Mouse (Mus musculus): ENCODE data around the gene Nhsl1. TPM values are rescaled to one million over a fixed set of nuclear protein-coding genes. Genes with fewer than 3 reads are reported as not detected.

The Nhsl1 gene
- polyA plus RNA-seq, 1 experiment = 11.9 TPM

- Histone ChIP-seq H3K4me3 (ENCODE audit: control insufficient read depth, low read depth, low read length) (no peak overlapping the region), H3K27me3 (ENCODE audit: control insufficient read depth, insufficient read depth, low read length) (no peaks in the 10 kb centered on the region), H3K36me3 (ENCODE audit: control insufficient read depth, insufficient read depth, low read length) (no peaks in the 10 kb centered on the region), H3K27ac (ENCODE audit: control insufficient read depth, insufficient read depth, low read depth, low read length) (no peak overlapping the region), H3K4me1 (ENCODE audit: control insufficient read depth, insufficient read depth, low read length) (no peaks in the 10 kb centered on the region)
- no peak for TF ChIP-seq POLR2A (IDR thresholded peaks at IDR 0.05; ENCODE audit: control insufficient read depth, low read depth, low read length)
- TF ChIP-seq CTCF (IDR thresholded peaks at IDR 0.05; ENCODE audit: control insufficient read depth, insufficient read depth, insufficient replicate concordance, low read depth, low read length) = no peak
Measured at GRCm38 (mm10) chr10:18494249-18494648, 175.5 kb downstream of the Nhsl1 start.

GRCm38 (mm10) chr10:18497066-18497465 lies 178.3 kb downstream of the Nhsl1 start:
- H3K4me1 ChIP-seq (ENCODE audit: control insufficient read depth, insufficient read depth, low read length) = no peaks in the 10 kb centered on the region
- TF ChIP-seq CTCF (IDR thresholded peaks at IDR 0.05; ENCODE audit: control insufficient read depth, insufficient read depth, insufficient replicate concordance, low read depth, low read length) = no peak
- no peak for TF ChIP-seq POLR2A (IDR thresholded peaks at IDR 0.05; ENCODE audit: control insufficient read depth, low read depth, low read length)
- no peaks in the 10 kb centered on the region for H3K27me3 ChIP-seq (ENCODE audit: control insufficient read depth, insufficient read depth, low read length)
- H3K27ac ChIP-seq (ENCODE audit: control insufficient read depth, insufficient read depth, low read depth, low read length) = no peak overlapping the region
- no peaks in the 10 kb centered on the region for H3K36me3 ChIP-seq (ENCODE audit: control insufficient read depth, insufficient read depth, low read length)
- H3K4me3 ChIP-seq (ENCODE audit: control insufficient read depth, low read depth, low read length) = no peak overlapping the region

- TF ChIP-seq POLR2A (IDR thresholded peaks at IDR 0.05; ENCODE audit: control insufficient read depth, low read depth, low read length) = no peak
- no peak for TF ChIP-seq CTCF (IDR thresholded peaks at IDR 0.05; ENCODE audit: control insufficient read depth, insufficient read depth, insufficient replicate concordance, low read depth, low read length)
- no peaks in the 10 kb centered on the region for H3K4me1 ChIP-seq (ENCODE audit: control insufficient read depth, insufficient read depth, low read length)
- no peak overlapping the region for H3K4me3 ChIP-seq (ENCODE audit: control insufficient read depth, low read depth, low read length)
- H3K27me3 ChIP-seq (ENCODE audit: control insufficient read depth, insufficient read depth, low read length) = no peaks in the 10 kb centered on the region
- H3K36me3 ChIP-seq (ENCODE audit: control insufficient read depth, insufficient read depth, low read length) = no peaks in the 10 kb centered on the region
- no peak overlapping the region for H3K27ac ChIP-seq (ENCODE audit: control insufficient read depth, insufficient read depth, low read depth, low read length)
Measured at GRCm38 (mm10) chr10:18501997-18502396, 183.2 kb downstream of the Nhsl1 start.

- H3K27ac ChIP-seq (ENCODE audit: control insufficient read depth, insufficient read depth, low read depth, low read length) = peak overlapping the region; percentile 17; the same call in 1 of the 2 replicates
- no peaks in the 10 kb centered on the region for H3K36me3 ChIP-seq (ENCODE audit: control insufficient read depth, insufficient read depth, low read length)
- no peaks in the 10 kb centered on the region; the same call in 1 of the 2 replicates for H3K4me1 ChIP-seq (ENCODE audit: control insufficient read depth, insufficient read depth, low read length)
- no peak overlapping the region for H3K4me3 ChIP-seq (ENCODE audit: control insufficient read depth, low read depth, low read length)
- no peaks in the 10 kb centered on the region for H3K27me3 ChIP-seq (ENCODE audit: control insufficient read depth, insufficient read depth, low read length)
- no peak for TF ChIP-seq CTCF (IDR thresholded peaks at IDR 0.05; ENCODE audit: control insufficient read depth, insufficient read depth, insufficient replicate concordance, low read depth, low read length)
- no peak for TF ChIP-seq POLR2A (IDR thresholded peaks at IDR 0.05; ENCODE audit: control insufficient read depth, low read depth, low read length)
Measured at GRCm38 (mm10) chr10:18505690-18506089, 186.9 kb downstream of the Nhsl1 start.

- TF ChIP-seq POLR2A (IDR thresholded peaks at IDR 0.05; ENCODE audit: control insufficient read depth, low read depth, low read length) (no peak), CTCF (IDR thresholded peaks at IDR 0.05; ENCODE audit: control insufficient read depth, insufficient read depth, insufficient replicate concordance, low read depth, low read length) (no peak)
- no peaks in the 10 kb centered on the region for H3K27me3 ChIP-seq (ENCODE audit: control insufficient read depth, insufficient read depth, low read length)
- no peaks in the 10 kb centered on the region; the same call in 1 of the 2 replicates for H3K4me1 ChIP-seq (ENCODE audit: control insufficient read depth, insufficient read depth, low read length)
- no peaks in the 10 kb centered on the region for H3K36me3 ChIP-seq (ENCODE audit: control insufficient read depth, insufficient read depth, low read length)
- H3K27ac ChIP-seq (ENCODE audit: control insufficient read depth, insufficient read depth, low read depth, low read length) = peak overlapping the region; percentile 83
- no peak overlapping the region for H3K4me3 ChIP-seq (ENCODE audit: control insufficient read depth, low read depth, low read length)
Measured at GRCm38 (mm10) chr10:18506501-18506946, 187.7 kb downstream of the Nhsl1 start.

GRCm38 (mm10) chr10:18507869-18508473 lies 189.2 kb downstream of the Nhsl1 start:
- Histone ChIP-seq H3K4me1 (ENCODE audit: control insufficient read depth, insufficient read depth, low read length) (no peaks in the 10 kb centered on the region; the same call in 1 of the 2 replicates), H3K27ac (ENCODE audit: control insufficient read depth, insufficient read depth, low read depth, low read length) (no peak overlapping the region; the same call in 1 of the 2 replicates), H3K4me3 (ENCODE audit: control insufficient read depth, low read depth, low read length) (no peak overlapping the region), H3K36me3 (ENCODE audit: control insufficient read depth, insufficient read depth, low read length) (no peaks in the 10 kb centered on the region), H3K27me3 (ENCODE audit: control insufficient read depth, insufficient read depth, low read length) (no peaks in the 10 kb centered on the region)
- no peak for TF ChIP-seq CTCF (IDR thresholded peaks at IDR 0.05; ENCODE audit: control insufficient read depth, insufficient read depth, insufficient replicate concordance, low read depth, low read length)
- no peak for TF ChIP-seq POLR2A (IDR thresholded peaks at IDR 0.05; ENCODE audit: control insufficient read depth, low read depth, low read length)

GRCm38 (mm10) chr10:18508586-18508985 lies 189.8 kb downstream of the Nhsl1 start:
- Histone ChIP-seq H3K27ac (ENCODE audit: control insufficient read depth, insufficient read depth, low read depth, low read length) (no peak overlapping the region; the same call in 1 of the 2 replicates), H3K36me3 (ENCODE audit: control insufficient read depth, insufficient read depth, low read length) (no peaks in the 10 kb centered on the region), H3K4me3 (ENCODE audit: control insufficient read depth, low read depth, low read length) (no peak overlapping the region), H3K27me3 (ENCODE audit: control insufficient read depth, insufficient read depth, low read length) (no peaks in the 10 kb centered on the region), H3K4me1 (ENCODE audit: control insufficient read depth, insufficient read depth, low read length) (no peaks in the 10 kb centered on the region; the same call in 1 of the 2 replicates)
- TF ChIP-seq CTCF (IDR thresholded peaks at IDR 0.05; ENCODE audit: control insufficient read depth, insufficient read depth, insufficient replicate concordance, low read depth, low read length) (no peak), POLR2A (IDR thresholded peaks at IDR 0.05; ENCODE audit: control insufficient read depth, low read depth, low read length) (no peak)

All from testis, adult 2 months (tissue).